ENCODE assay signal across 11 mouse cellular contexts in genomic region chr16:10607802-10608201, GRCm38 (mm10).
"Had no signal": no experiment of that assay in that cellular context is flagged by ENCODE, and none has a peak within 500 bp of the region (broad histone marks: within the 10 kb centered on the region; RNA-seq: fewer than 3 reads in every experiment).

No protein-coding gene starts in this region.

- H3K4me1 ChIP-seq: midbrain, embryonic 13.5 days had no signal

- H3K4me2 ChIP-seq: limb, embryonic 12.5 days; midbrain, embryonic 13.5 days had no signal

- ATAC-seq: lung, postnatal 0 days; midbrain, embryonic 13.5 days had no signal

- H3K9me3 ChIP-seq: limb, embryonic 12.5 days; midbrain, embryonic 13.5 days had no signal

- H3K4me3 ChIP-seq: limb, embryonic 12.5 days; midbrain, embryonic 13.5 days had no signal

- H3K9ac ChIP-seq: limb, embryonic 12.5 days; liver, embryonic 14.5 days; midbrain, embryonic 13.5 days had no signal

- H3K27ac ChIP-seq: kidney, postnatal 0 days; limb, embryonic 12.5 days; liver, embryonic 14.5 days; midbrain, embryonic 13.5 days had no signal

- DNase-seq: kidney, postnatal 36 days; liver; lung, adult 2 months; lung, postnatal 36 days; right cerebral cortex, postnatal 14 days; thymus, postnatal 36 days had no signal

- H3K27me3 ChIP-seq: limb, embryonic 12.5 days; midbrain, embryonic 13.5 days had no signal
